Mouse (Mus musculus): ENCODE results near the gene Hepacam. TPM values are rescaled to one million over a fixed set of nuclear protein-coding genes. Genes with fewer than 3 reads are reported as not detected.

Gene Hepacam
- polyA plus RNA-seq, 1 experiment: not detected

- Histone ChIP-seq H3K36me3 (ENCODE audit: control insufficient read depth, insufficient read depth) (no peaks in the 10 kb centered on the region), H3K4me2 (ENCODE audit: low read depth) (no peak overlapping the region), H3K4me3 (no peak overlapping the region), H3K79me2 (ENCODE audit: control insufficient read depth, insufficient read depth) (no peaks in the 10 kb centered on the region), H3K27me3 (ENCODE audit: control insufficient read depth, insufficient read depth, insufficient read length) (peaks cover 48% of the 10 kb centered on the region), H3ac (ENCODE audit: control insufficient read depth, insufficient read length) (no peak overlapping the region)
- TF ChIP-seq MYOG (IDR thresholded peaks at IDR 0.05; ENCODE audit: control insufficient read depth in 1 of 3, insufficient read depth in 1 of 3, insufficient read length in 2 of 3, low read depth in 2 of 3) (no peak), MAX (IDR thresholded peaks at IDR 0.05; ENCODE audit: low read depth) (no peak), MYOD1 (IDR thresholded peaks at IDR 0.05; ENCODE audit: control insufficient read depth in 1 of 3, insufficient read length in 2 of 3, low read depth in 2 of 3) (no peak), POLR2A (IDR thresholded peaks at IDR 0.05; ENCODE audit: insufficient read length, low read depth) (no peak), USF1 (IDR thresholded peaks at IDR 0.05; ENCODE audit: low read depth) (no peak), TCF12 (IDR thresholded peaks at IDR 0.05; ENCODE audit: insufficient read depth, poor library complexity, severe bottlenecking) (no peak), SRF (IDR thresholded peaks at IDR 0.05; ENCODE audit: control insufficient read depth, insufficient read length, low read depth) (no peak), CEBPB (IDR thresholded peaks at IDR 0.05; ENCODE audit: insufficient read depth, poor library complexity, severe bottlenecking) (no peak), POLR2AphosphoS2 (IDR thresholded peaks at IDR 0.05; ENCODE audit: insufficient read length, low read depth) (no peak), TCF3 (IDR thresholded peaks at IDR 0.05; ENCODE audit: insufficient read length, low read depth) (no peak), REST (IDR thresholded peaks at IDR 0.05; ENCODE audit: insufficient read depth, insufficient read length) (no peak)
Observed at GRCm38 (mm10) chr9:37409698-37410445, 42.7 kb downstream of the Hepacam start.

DNA sequence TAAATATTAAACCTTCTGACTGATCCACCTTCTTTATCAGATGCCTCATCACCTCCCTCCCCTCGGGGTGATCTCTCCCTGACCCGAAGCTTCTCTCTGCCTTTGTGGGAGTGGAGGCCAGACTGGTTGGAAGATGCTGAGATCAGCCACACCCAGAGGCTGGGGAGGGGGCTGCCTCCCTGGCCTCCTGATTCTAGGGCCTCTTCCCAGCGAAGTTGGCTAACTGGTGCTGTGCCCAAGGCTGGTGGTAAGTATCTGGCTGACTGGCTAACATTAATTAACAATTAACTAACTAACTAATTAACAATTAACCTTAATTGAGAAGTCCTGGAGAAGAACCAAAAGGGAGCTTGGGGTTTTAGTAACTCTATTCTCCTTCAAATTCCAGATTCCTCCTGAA lies 45.8 kb downstream of the Hepacam start:
- TF ChIP-seq MYOG (IDR thresholded peaks at IDR 0.05; ENCODE audit: control insufficient read depth in 1 of 3, insufficient read depth in 1 of 3, insufficient read length in 2 of 3, low read depth in 2 of 3) (no peak), USF1 (IDR thresholded peaks at IDR 0.05; ENCODE audit: low read depth) (no peak), TCF12 (IDR thresholded peaks at IDR 0.05; ENCODE audit: insufficient read depth, poor library complexity, severe bottlenecking) (no peak), E2F4 (IDR thresholded peaks at IDR 0.05; ENCODE audit: insufficient read depth) (no peak)
- Histone ChIP-seq H3K4me3 (no peak overlapping the region), H3K36me3 (ENCODE audit: control insufficient read depth, insufficient read depth) (no peaks in the 10 kb centered on the region), H3ac (ENCODE audit: control insufficient read depth, insufficient read length) (no peak overlapping the region), H3K27me3 (ENCODE audit: control insufficient read depth, insufficient read depth, insufficient read length) (peaks cover 37% of the 10 kb centered on the region), H3K4me2 (ENCODE audit: low read depth) (no peak overlapping the region), H3K79me2 (ENCODE audit: control insufficient read depth, insufficient read depth) (no peaks in the 10 kb centered on the region)

- no peak overlapping the region for H3ac ChIP-seq (ENCODE audit: control insufficient read depth, insufficient read length)
- H3K4me3 ChIP-seq: no peak overlapping the region
- TF ChIP-seq POLR2AphosphoS2 (IDR thresholded peaks at IDR 0.05; ENCODE audit: insufficient read length, low read depth) (no peak), TCF3 (IDR thresholded peaks at IDR 0.05; ENCODE audit: insufficient read length, low read depth) (no peak), MYOD1 (IDR thresholded peaks at IDR 0.05; ENCODE audit: control insufficient read depth in 1 of 3, insufficient read length in 2 of 3, low read depth in 2 of 3) (no peak), TCF12 (IDR thresholded peaks at IDR 0.05; ENCODE audit: insufficient read depth, poor library complexity, severe bottlenecking) (no peak), CEBPB (IDR thresholded peaks at IDR 0.05; ENCODE audit: insufficient read depth, poor library complexity, severe bottlenecking) (no peak), E2F4 (IDR thresholded peaks at IDR 0.05; ENCODE audit: insufficient read depth) (no peak), SRF (IDR thresholded peaks at IDR 0.05; ENCODE audit: control insufficient read depth, insufficient read length, low read depth) (no peak), POLR2A (IDR thresholded peaks at IDR 0.05; ENCODE audit: insufficient read length, low read depth) (no peak)
- no peak overlapping the region for H3K4me2 ChIP-seq (ENCODE audit: low read depth)
- no peaks in the 10 kb centered on the region for H3K79me2 ChIP-seq (ENCODE audit: control insufficient read depth, insufficient read depth)
- peaks cover 30% of the 10 kb centered on the region for H3K27me3 ChIP-seq (ENCODE audit: control insufficient read depth, insufficient read depth, insufficient read length)
- no peaks in the 10 kb centered on the region for H3K36me3 ChIP-seq (ENCODE audit: control insufficient read depth, insufficient read depth)
Observed at GRCm38 (mm10) chr9:37414666-37415065, 47.5 kb downstream of the Hepacam start.

DNA sequence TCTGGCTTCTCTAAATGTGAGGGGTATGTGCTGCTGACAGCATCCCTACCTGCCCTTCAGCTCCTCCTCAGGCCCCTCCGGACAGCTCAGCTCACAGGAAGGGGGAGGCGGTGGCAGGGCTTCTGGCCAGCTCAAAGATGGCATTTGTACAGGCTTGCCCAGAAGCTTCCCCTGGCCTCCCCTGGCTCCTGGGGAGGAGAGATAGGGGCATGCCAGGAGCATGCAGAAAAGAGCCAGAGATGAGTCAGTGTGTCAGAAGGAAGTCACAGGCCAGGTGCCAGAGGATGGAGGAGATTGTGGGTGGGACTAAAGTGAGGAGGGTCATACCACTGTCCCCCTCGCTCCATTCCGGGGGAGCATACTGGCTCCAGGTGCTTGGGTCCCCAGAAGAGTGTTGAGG lies 51.6 kb downstream of the Hepacam start:
- H3K4me2 ChIP-seq (ENCODE audit: low read depth): no peak overlapping the region
- peaks cover 9% of the 10 kb centered on the region for H3K27me3 ChIP-seq (ENCODE audit: control insufficient read depth, insufficient read depth, insufficient read length)
- TF ChIP-seq MAX (IDR thresholded peaks at IDR 0.05; ENCODE audit: low read depth) (no peak), REST (IDR thresholded peaks at IDR 0.05; ENCODE audit: insufficient read depth, insufficient read length) (no peak), POLR2A (IDR thresholded peaks at IDR 0.05; ENCODE audit: insufficient read length, low read depth) (no peak), SRF (IDR thresholded peaks at IDR 0.05; ENCODE audit: control insufficient read depth, insufficient read length, low read depth) (no peak), TCF12 (IDR thresholded peaks at IDR 0.05; ENCODE audit: insufficient read depth, poor library complexity, severe bottlenecking) (no peak), USF1 (IDR thresholded peaks at IDR 0.05; ENCODE audit: low read depth) (no peak), MYOG (IDR thresholded peaks at IDR 0.05; ENCODE audit: control insufficient read depth in 1 of 3, insufficient read depth in 1 of 3, insufficient read length in 2 of 3, low read depth in 2 of 3) (no peak), TCF3 (IDR thresholded peaks at IDR 0.05; ENCODE audit: insufficient read length, low read depth) (no peak), MYOD1 (IDR thresholded peaks at IDR 0.05; ENCODE audit: control insufficient read depth in 1 of 3, insufficient read length in 2 of 3, low read depth in 2 of 3) (no peak), E2F4 (IDR thresholded peaks at IDR 0.05; ENCODE audit: insufficient read depth) (no peak), POLR2AphosphoS2 (IDR thresholded peaks at IDR 0.05; ENCODE audit: insufficient read length, low read depth) (no peak), CEBPB (IDR thresholded peaks at IDR 0.05; ENCODE audit: insufficient read depth, poor library complexity, severe bottlenecking) (no peak)
- H3K79me2 ChIP-seq (ENCODE audit: control insufficient read depth, insufficient read depth): no peaks in the 10 kb centered on the region
- no peak overlapping the region for H3K4me3 ChIP-seq
- H3ac ChIP-seq (ENCODE audit: control insufficient read depth, insufficient read length): no peak overlapping the region
- no peaks in the 10 kb centered on the region for H3K36me3 ChIP-seq (ENCODE audit: control insufficient read depth, insufficient read depth)

DNA sequence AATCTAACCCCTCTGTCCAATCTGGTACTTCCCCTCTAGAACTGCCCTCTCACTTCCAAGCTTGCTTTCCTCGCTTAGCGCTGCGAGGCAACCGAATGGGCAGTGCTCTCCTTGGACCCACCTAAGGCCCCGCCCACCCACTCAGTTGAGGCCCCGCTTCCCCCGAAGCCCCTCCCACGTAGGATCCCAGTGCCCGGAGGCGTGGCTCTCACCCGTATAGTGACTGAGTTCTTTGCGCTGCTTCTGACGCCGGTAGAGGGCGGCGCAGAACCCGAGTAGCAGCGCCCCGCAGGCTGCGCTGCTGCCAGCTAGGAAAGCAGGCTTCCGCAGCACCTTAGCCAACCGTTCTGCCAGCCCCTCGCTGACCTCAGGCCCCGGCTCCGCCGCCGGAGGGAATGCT lies 53.5 kb downstream of the Hepacam start:
- Histone ChIP-seq H3K4me3 (no peak overlapping the region), H3K27me3 (ENCODE audit: control insufficient read depth, insufficient read depth, insufficient read length) (peaks cover 8% of the 10 kb centered on the region), H3K4me2 (ENCODE audit: low read depth) (peak overlapping the region; percentile 52), H3ac (ENCODE audit: control insufficient read depth, insufficient read length) (no peak overlapping the region), H3K36me3 (ENCODE audit: control insufficient read depth, insufficient read depth) (no peaks in the 10 kb centered on the region), H3K79me2 (ENCODE audit: control insufficient read depth, insufficient read depth) (no peaks in the 10 kb centered on the region)
- no peak for TF ChIP-seq POLR2A (IDR thresholded peaks at IDR 0.05; ENCODE audit: insufficient read length, low read depth)
- TF ChIP-seq MYOD1 (IDR thresholded peaks at IDR 0.05; ENCODE audit: control insufficient read depth in 1 of 3, insufficient read length in 2 of 3, low read depth in 2 of 3): no peak
- TF ChIP-seq SRF (IDR thresholded peaks at IDR 0.05; ENCODE audit: control insufficient read depth, insufficient read length, low read depth): no peak
- no peak for TF ChIP-seq CEBPB (IDR thresholded peaks at IDR 0.05; ENCODE audit: insufficient read depth, poor library complexity, severe bottlenecking)
- TF ChIP-seq REST (IDR thresholded peaks at IDR 0.05; ENCODE audit: insufficient read depth, insufficient read length): no peak
- no peak for TF ChIP-seq MAX (IDR thresholded peaks at IDR 0.05; ENCODE audit: low read depth)
- TF ChIP-seq POLR2AphosphoS2 (IDR thresholded peaks at IDR 0.05; ENCODE audit: insufficient read length, low read depth): no peak
- no peak for TF ChIP-seq TCF12 (IDR thresholded peaks at IDR 0.05; ENCODE audit: insufficient read depth, poor library complexity, severe bottlenecking)
- TF ChIP-seq USF1 (IDR thresholded peaks at IDR 0.05; ENCODE audit: low read depth): no peak
